Mouse (Mus musculus) stomach, embryonic 16.5 days (tissue): ENCODE results near the gene Tcf19. TPM values are rescaled to one million over a fixed set of nuclear protein-coding genes. Genes with fewer than 3 reads are reported as not detected.
A peak's percentile ranks its signal among the peaks of the same experiment; 100 is the strongest.
"Not testable (repeated sequence)": the region's sequence is repeated elsewhere in the genome, so short reads cannot be mapped to it uniquely, and the experiment has no call there.

ENCODE experiments used
- ATAC-seq: fragments of 200-750 bp; cut with Nextera tagmentation; 2 replicates; pipeline ENCODE4 v1.8.0; 2017; ENCODE audit warnings: moderate number of reproducible peaks, moderate TSS enrichment; ENCODE audit not compliant: insufficient read depth, low FRiP score
- H3K27ac ChIP-seq: fragments of 300-500 bp; sonication (generic); 2 replicates; pipeline ENCODE4 v1.5.1; 2014; ENCODE audit warnings: low read length
- H3K27me3 ChIP-seq: fragments of 300-500 bp; sonication (generic); 2 replicates; pipeline ENCODE4 v1.6.1; 2014; ENCODE audit warnings: low read length, control low read depth, mixed read lengths; ENCODE audit not compliant: control insufficient read depth, insufficient read depth
- H3K36me3 ChIP-seq: fragments of 300-500 bp; sonication (generic); 2 replicates; pipeline ENCODE4 v1.6.1; 2014; ENCODE audit warnings: low read length; ENCODE audit not compliant: control insufficient read depth, insufficient read depth
- H3K4me1 ChIP-seq: fragments of 300-500 bp; sonication (generic); 2 replicates; pipeline ENCODE4 v1.6.1; 2014; ENCODE audit warnings: low read length, control low read depth, mixed read lengths; ENCODE audit not compliant: control insufficient read depth, insufficient read depth
- H3K4me2 ChIP-seq: fragments of 300-500 bp; sonication (generic); 2 replicates; pipeline ENCODE4 v1.6.1; 2014; ENCODE audit warnings: low read depth, low read length, mixed read lengths
- H3K4me3 ChIP-seq: fragments of 300-500 bp; sonication (generic); replicated peaks from 2 replicates; pipeline ENCODE4 v1.5.1; 2014; ENCODE audit warnings: mild to moderate bottlenecking, low read length
- H3K9ac ChIP-seq: fragments of 300-500 bp; sonication (generic); 2 replicates; pipeline ENCODE4 v1.6.1; 2014; ENCODE audit warnings: low read length
- H3K9me3 ChIP-seq: fragments of 300-500 bp; sonication (generic); replicated peaks from 2 replicates; pipeline ENCODE4 v1.6.1; 2016; ENCODE audit warnings: low read length, control low read depth; ENCODE audit not compliant: control insufficient read depth
- WGBS: fragments of 180-500 bp; shearing (Covaris S2); extraction: QIAGEN DNeasy Blood & Tissue Kit; methylation state at CpG from one replicate; pipeline ENCODE4 v1.1.7; 2014; 5-methylcytosine and 5-hydroxymethylcytosine counted together
- polyA plus RNA-seq: library from polyadenylated mRNA; unstranded; fragments of >200 nt; fragmentation: Nextera tagmentation; extraction: Ambion mirVana; gene quantifications from 2 replicates; pipeline ENCODE4 v1.2.1, GENCODE M21; 2015

Gene Tcf19
- polyA plus RNA-seq, 1 experiment from 2014 or later = 79.6 TPM

DNA sequence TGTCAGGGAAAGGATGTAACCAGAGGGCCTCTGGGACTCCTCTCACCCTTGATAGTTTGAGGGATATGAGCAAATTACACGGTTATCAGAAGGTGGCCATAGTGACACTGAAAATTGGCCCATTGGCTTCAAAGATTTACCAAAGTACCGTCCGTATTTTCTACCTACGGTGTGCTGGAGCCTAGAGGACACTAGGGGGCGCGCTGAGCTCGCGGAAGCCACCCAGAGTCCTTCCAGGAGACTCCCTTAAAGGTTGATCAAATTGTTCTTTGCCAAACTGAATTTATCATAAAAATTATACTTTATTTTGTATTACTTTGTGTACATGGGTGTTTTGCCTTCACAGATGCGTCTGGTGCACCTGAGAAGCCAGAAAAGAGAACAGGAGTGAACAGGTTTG lies 32.6 kb downstream of the Tcf19 start:
- 2% methylated on average over 9 of the region's 9 CpGs for WGBS
- no peak overlapping the region for H3K9ac ChIP-seq
- no peaks in the 10 kb centered on the region for H3K27me3 ChIP-seq
- H3K4me1 ChIP-seq = no peaks in the 10 kb centered on the region
- no peaks in the 10 kb centered on the region for H3K9me3 ChIP-seq
- no peak overlapping the region for H3K4me3 ChIP-seq
- no peak overlapping the region for H3K27ac ChIP-seq
- no peak for ATAC-seq
- no peaks in the 10 kb centered on the region for H3K36me3 ChIP-seq
- H3K4me2 ChIP-seq = no peak overlapping the region

DNA sequence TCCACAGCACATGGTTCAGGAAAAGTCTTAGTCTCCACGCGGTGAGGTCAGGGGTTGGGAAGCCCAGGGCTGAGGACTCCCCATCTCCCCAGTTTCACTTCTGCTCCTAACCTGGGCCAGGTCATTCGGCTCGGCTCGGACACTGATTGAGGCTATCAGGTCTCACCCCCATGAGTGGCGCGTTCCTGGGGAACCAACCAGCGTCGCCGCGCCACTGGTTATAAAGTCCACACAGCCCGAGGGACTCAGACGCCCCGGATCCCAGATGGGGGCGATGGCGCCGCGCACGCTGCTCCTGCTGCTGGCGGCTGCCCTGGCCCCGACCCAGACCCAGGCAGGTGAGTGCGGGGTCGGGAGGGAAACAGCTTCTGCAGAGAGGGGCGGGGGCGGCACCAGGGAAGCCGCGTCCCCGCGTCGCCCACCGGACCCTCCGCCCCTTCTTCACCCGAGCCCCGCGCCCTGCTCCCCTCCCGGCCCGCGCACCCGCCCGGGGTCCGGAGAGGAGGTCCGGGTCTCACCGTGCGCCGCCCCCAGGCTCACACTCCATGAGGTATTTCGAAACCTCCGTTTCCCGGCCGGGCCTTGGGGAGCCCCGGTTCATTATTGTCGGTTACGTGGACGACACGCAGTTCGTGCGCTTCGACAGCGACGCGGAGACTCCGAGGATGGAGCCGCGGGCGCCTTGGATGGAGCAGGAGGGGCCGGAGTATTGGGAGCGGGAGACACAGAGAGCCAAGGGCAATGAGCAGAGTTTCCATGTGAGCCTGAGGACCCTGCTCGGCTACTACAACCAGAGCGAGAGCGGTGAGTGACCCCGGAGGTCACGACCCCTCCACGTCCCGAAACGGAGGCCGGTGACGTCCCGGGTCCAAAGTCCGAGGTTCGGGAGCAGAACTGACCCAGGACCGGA lies 46.5 kb downstream of the Tcf19 start, which contains the start of gene H2-Q10:
Gene H2-Q10 (plus strand): TSS at position 248 of the 910 bp plus-strand sequence.
- Histone ChIP-seq H3K27me3 (peaks cover 20% of the 10 kb centered on the region), H3K4me1 (peaks cover 6% of the 10 kb centered on the region; the same call in 1 of the 2 replicates), H3K9ac (peak within 1 kb of the TSS; percentile 57), H3K36me3 (no peaks in the 10 kb centered on the region), H3K9me3 (no peaks in the 10 kb centered on the region), H3K4me3 (peak within 1 kb of the TSS; percentile 41), H3K27ac (no peak within 1 kb of the TSS), H3K4me2 (peak within 1 kb of the TSS; percentile 84)
- peak; percentile 44; the same call in 1 of the 2 replicates for ATAC-seq
- 1% methylated on average over 79 of the region's 80 CpGs for WGBS

DNA sequence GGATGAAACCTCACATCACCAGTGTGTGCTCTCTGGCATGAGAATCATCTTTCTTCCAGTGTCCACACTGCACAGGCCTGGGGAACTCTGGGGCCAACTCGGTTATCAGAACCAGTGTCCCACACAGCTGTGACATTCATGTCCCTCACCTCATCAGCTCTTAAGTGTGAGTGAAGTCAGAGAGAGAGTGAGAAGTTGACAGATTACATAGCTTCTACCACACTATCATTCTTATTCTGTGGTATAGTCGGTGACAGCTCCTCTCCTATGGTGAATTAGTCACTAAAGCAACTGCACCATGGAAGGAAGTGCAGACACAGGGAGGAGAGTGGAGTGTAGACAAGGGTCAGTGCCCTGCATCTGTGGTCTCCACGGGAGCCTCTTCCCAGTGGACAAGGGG lies 47.7 kb downstream of the Tcf19 start:
- not testable (repeated sequence) for H3K9ac ChIP-seq, H3K4me1 ChIP-seq, H3K9me3 ChIP-seq, H3K4me2 ChIP-seq, H3K36me3 ChIP-seq, H3K27ac ChIP-seq, ATAC-seq, H3K4me3 ChIP-seq
- peaks cover 20% of the 10 kb centered on the region for H3K27me3 ChIP-seq
- 63% methylated on average over 3 of the region's 3 CpGs for WGBS

DNA sequence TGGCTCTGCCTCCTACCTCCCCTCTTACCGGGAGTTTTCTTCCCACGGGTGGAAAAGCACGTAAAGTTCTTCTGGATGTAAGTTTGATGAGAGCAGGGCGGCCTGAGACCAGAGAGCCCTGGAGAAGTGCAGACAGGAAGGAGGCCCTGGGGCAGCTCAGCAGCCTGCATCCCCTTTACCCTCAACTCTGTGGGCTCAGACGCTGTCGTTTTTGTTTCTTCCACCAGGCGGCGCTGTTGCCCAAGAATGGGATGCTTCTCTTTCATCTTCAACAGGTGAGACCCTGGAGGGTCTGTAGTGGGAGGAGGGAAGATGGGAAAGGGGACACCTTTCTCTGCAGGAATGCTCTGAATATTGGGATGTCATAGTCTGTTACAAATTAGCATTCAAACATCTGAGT lies 51.0 kb downstream of the Tcf19 start:
- not testable (repeated sequence) for H3K4me3 ChIP-seq, H3K4me1 ChIP-seq, H3K4me2 ChIP-seq, ATAC-seq, H3K36me3 ChIP-seq, H3K9me3 ChIP-seq, H3K27ac ChIP-seq, H3K9ac ChIP-seq
- WGBS = 13% methylated on average over 8 of the region's 8 CpGs
- peaks cover 18% of the 10 kb centered on the region for H3K27me3 ChIP-seq

Other genes with a start within 250 kb of the Tcf19 start
- 0.74 and 0.75 TPM in 2 replicates for gene H2-Q1, start 196.4 kb downstream of the Tcf19 start, polyA plus RNA-seq
- 15.0 and 16.3 TPM in 2 replicates for gene H2-Q2, start 174.6 kb downstream of the Tcf19 start, polyA plus RNA-seq
- gene H2-Q4, start 137.2 kb downstream of the Tcf19 start, polyA plus RNA-seq = 2.2 and 2.6 TPM in 2 replicates
- 0.86 and 1.1 TPM in 2 replicates for gene H2-Q6, start 92.0 kb downstream of the Tcf19 start, polyA plus RNA-seq
- 3.6 and 4.2 TPM in 2 replicates for gene H2-Q7, start 77.7 kb downstream of the Tcf19 start, polyA plus RNA-seq
- gene H2-Q10, start 46.7 kb downstream of the Tcf19 start, polyA plus RNA-seq = 17.9 and 22.4 TPM in 2 replicates
- gene Pou5f1, start 10.8 kb downstream of the Tcf19 start, polyA plus RNA-seq = not detected in 2 replicates
- 17.5 and 19.4 TPM in 2 replicates for gene Cchcr1, start 276 bp upstream of the Tcf19 start, polyA plus RNA-seq
- gene Psors1c2, start 16.4 kb upstream of the Tcf19 start, polyA plus RNA-seq = 1.3 and 2.0 TPM in 2 replicates
- 7.7 and 24.9 TPM in 2 replicates for gene Cdsn, start 35.3 kb upstream of the Tcf19 start, polyA plus RNA-seq
- gene 2300002M23Rik, start 50.6 kb upstream of the Tcf19 start, polyA plus RNA-seq = 115 and 211 TPM in 2 replicates
- 10.2 and 14.0 TPM in 2 replicates for gene Sfta2, start 84.7 kb upstream of the Tcf19 start, polyA plus RNA-seq
- 2.9 and 4.5 TPM in 2 replicates for gene Gm9573, start 109.8 kb upstream of the Tcf19 start, polyA plus RNA-seq
- gene Mucl3, start 126.9 kb upstream of the Tcf19 start, polyA plus RNA-seq = 71.0 and 145 TPM in 2 replicates
- 17.2 and 17.4 TPM in 2 replicates for gene Vars2, start 150.8 kb upstream of the Tcf19 start, polyA plus RNA-seq
- 38.6 and 41.5 TPM in 2 replicates for gene Gtf2h4, start 156.9 kb upstream of the Tcf19 start, polyA plus RNA-seq
- 81.5 and 86.5 TPM in 2 replicates for gene Ddr1, start 187.8 kb upstream of the Tcf19 start, polyA plus RNA-seq